Mouse (Mus musculus): ENCODE data around the gene P2ry14. TPM values are rescaled to one million over a fixed set of nuclear protein-coding genes. Genes with fewer than 3 reads are reported as not detected.

Gene P2ry14
- polyA plus RNA-seq, 1 experiment = not detected

- TF ChIP-seq GATA1 (IDR thresholded peaks at IDR 0.05; ENCODE audit: low read length) = no peak
Observed at GRCm38 (mm10) chr3:59129547-59129946, 23.9 kb downstream of the P2ry14 start.

DNA sequence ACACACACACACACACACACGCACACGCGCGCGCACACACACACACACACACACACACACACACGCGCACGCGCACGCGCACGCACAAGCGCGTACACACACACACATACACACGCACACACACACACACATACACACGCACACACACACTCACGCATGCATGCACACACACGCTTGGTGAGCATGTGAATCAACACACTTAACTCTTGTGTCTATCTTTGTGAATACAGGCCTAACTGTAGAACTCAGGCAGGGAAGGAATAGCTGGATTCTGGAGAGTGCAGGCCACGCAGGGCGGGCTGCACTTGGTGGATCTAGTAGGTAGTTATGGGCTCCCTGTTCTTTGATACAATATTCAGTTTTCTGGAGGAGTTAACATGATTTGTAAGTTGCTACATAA is 24.7 kb downstream of the P2ry14 start:
- TF ChIP-seq GATA1 (IDR thresholded peaks at IDR 0.05; ENCODE audit: low read length) = no peak

- no peak for TF ChIP-seq GATA1 (IDR thresholded peaks at IDR 0.05; ENCODE audit: low read length)
Observed at GRCm38 (mm10) chr3:59125783-59126555, 27.4 kb downstream of the P2ry14 start.

DNA sequence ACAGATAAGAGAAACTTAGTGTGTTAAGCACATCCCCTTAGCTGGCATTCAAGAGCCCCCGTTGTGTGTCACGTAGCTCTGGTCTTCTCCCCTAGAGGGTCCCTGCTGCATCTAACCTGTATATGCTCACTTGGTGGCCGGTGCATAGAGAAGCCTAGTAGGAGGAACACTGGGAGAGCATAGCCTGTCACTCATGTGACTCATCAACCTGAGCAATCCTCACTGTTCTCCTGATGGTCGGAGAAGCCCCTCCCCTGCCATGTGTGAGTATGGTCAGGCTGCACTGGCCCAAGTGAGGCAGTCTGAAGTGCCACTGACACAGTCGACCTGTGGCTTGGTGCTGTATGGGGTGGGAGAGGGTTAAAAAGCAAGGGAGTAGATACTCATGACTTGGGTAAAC is 28.4 kb downstream of the P2ry14 start:
- no peak for TF ChIP-seq GATA1 (IDR thresholded peaks at IDR 0.05; ENCODE audit: low read length)

GRCm38 (mm10) chr3:59121780-59122449 is 31.5 kb downstream of the P2ry14 start:
- no peak for TF ChIP-seq GATA1 (IDR thresholded peaks at IDR 0.05; ENCODE audit: low read length)

GRCm38 (mm10) chr3:59121067-59121730 is 32.2 kb downstream of the P2ry14 start:
- TF ChIP-seq GATA1 (IDR thresholded peaks at IDR 0.05; ENCODE audit: low read length) = no peak

GRCm38 (mm10) chr3:59113973-59114517 is 39.4 kb downstream of the P2ry14 start:
- TF ChIP-seq GATA1 (IDR thresholded peaks at IDR 0.05; ENCODE audit: low read length) = peak; percentile 57

DNA sequence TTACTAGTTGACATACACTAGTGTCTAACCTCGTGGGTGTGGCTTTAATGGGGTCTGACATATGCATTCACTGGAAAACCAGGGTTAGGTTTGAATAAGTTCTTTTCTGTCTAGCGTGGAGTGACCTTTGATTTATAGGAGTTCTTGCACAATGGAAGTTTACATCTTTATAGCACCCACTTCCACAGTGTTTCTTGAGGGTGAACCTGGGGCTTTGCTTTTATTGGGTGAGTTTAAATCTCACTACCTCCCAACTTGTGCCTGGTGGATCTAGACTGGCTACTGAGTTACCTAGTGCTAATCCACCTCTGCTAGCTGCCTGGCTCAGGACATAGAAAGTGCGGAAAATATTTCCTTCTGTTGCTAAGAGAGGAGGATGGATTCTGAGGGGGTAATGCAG is 41.5 kb downstream of the P2ry14 start:
- no peak for TF ChIP-seq GATA1 (IDR thresholded peaks at IDR 0.05; ENCODE audit: low read length)

GRCm38 (mm10) chr3:59107439-59107838 is 46.0 kb downstream of the P2ry14 start:
- no peak for TF ChIP-seq GATA1 (IDR thresholded peaks at IDR 0.05; ENCODE audit: low read length)

- TF ChIP-seq GATA1 (IDR thresholded peaks at IDR 0.05; ENCODE audit: low read length) = no peak
Observed at GRCm38 (mm10) chr3:59104462-59104861, 49.0 kb downstream of the P2ry14 start.

DNA sequence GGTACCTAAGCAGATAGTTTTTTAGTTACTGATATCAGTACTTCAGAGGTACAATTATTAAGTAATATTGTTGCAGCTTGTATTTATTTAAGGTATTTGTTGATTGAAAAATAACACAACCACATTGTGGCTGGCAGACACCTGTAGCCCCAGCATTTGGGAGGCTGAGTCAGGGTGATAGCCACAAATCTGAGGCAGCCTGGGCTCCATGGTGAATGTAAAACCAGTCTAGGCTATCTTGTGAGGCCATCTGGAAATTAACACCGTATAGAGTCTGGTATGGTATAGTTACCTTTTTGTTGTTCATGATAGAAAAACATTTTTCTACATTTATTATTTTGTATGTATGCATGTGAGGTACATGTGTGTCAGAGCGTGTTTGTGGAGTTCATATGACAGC is 51.3 kb downstream of the P2ry14 start:
- TF ChIP-seq GATA1 (IDR thresholded peaks at IDR 0.05; ENCODE audit: low read length) = no peak

- TF ChIP-seq GATA1 (IDR thresholded peaks at IDR 0.05; ENCODE audit: low read length) = no peak
Observed at GRCm38 (mm10) chr3:59101218-59101986, 52.0 kb downstream of the P2ry14 start, which contains the start of gene Gpr171. Gene Gpr171 (minus strand): TSS chr3:59101821.

- no peak for TF ChIP-seq GATA1 (IDR thresholded peaks at IDR 0.05; ENCODE audit: low read length)
Observed at GRCm38 (mm10) chr3:59098540-59098939, 54.9 kb downstream of the P2ry14 start.

GRCm38 (mm10) chr3:59097421-59097820 is 56.0 kb downstream of the P2ry14 start:
- TF ChIP-seq GATA1 (IDR thresholded peaks at IDR 0.05; ENCODE audit: low read length) = no peak

GRCm38 (mm10) chr3:59092702-59093101 is 60.7 kb downstream of the P2ry14 start:
- no peak for TF ChIP-seq GATA1 (IDR thresholded peaks at IDR 0.05; ENCODE audit: low read length)

All from G1E-ER4 (cell line).